Mouse (Mus musculus): ENCODE results near the gene Armc8. TPM values are rescaled to one million over a fixed set of nuclear protein-coding genes. Genes with fewer than 3 reads are reported as not detected.
A peak's percentile ranks its signal among the peaks of the same experiment; 100 is the strongest.

The Armc8 gene
- polyA plus RNA-seq, 1 experiment: 11.9 TPM

DNA sequence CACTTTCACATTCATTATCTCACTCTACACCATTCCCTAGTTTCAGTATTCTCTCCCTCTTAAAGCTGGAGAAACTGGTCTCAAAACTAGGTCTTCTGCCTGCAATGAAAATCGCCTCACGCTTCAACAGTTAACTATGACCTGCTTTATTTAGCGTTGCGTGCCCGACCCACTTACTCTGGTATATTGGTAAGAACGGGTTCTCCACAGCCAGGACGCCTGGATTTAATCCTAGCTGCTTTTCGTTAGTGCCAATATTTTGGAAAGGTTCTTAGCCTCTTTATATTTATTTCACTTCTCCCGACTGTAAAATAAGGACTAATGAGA, 335 bp upstream of the Armc8 start:
- H3K4me1 ChIP-seq (ENCODE audit: control insufficient read depth, insufficient read depth, low read length): no peaks in the 10 kb centered on the region
- under 1% methylated on average over 9 of the region's 9 CpGs for WGBS
- peak overlapping the region; percentile 35; the same call in 1 of the 2 replicates for H3K27ac ChIP-seq (ENCODE audit: control insufficient read depth, insufficient read depth, low read depth, low read length, poor library complexity)
- peak overlapping the region; percentile 80 for H3K4me3 ChIP-seq (replicated peaks; ENCODE audit: control insufficient read depth, low read depth, low read length)
- TF ChIP-seq POLR2A (IDR thresholded peaks at IDR 0.05; ENCODE audit: borderline replicate concordance, control insufficient read depth, low read depth, low read length): no peak
- no peak for TF ChIP-seq CTCF (IDR thresholded peaks at IDR 0.05; ENCODE audit: control insufficient read depth, insufficient read depth, low read length)

DNA sequence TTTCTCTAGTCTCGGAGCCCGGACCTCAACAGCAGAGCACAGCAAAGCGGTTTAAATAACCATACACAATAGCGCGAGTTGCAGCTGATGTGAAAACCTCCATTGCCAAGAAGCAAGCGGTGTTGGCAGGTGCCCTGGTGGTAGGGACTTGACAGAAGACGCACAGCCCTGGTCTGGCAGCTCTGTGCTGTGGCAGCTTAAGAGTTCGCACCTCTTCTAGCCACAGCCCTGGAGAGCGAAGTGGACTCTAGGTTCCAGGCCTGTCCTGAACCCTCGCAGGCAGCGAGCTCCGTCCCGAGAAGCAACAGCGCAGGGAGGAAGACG, 714 bp downstream of the Armc8 start:
- peak overlapping the region; percentile 99 for H3K27ac ChIP-seq (ENCODE audit: control insufficient read depth, insufficient read depth, low read depth, low read length, poor library complexity)
- TF ChIP-seq CTCF (IDR thresholded peaks at IDR 0.05; ENCODE audit: control insufficient read depth, insufficient read depth, low read length) (no peak), POLR2A (IDR thresholded peaks at IDR 0.05; ENCODE audit: borderline replicate concordance, control insufficient read depth, low read depth, low read length) (no peak)

DNA sequence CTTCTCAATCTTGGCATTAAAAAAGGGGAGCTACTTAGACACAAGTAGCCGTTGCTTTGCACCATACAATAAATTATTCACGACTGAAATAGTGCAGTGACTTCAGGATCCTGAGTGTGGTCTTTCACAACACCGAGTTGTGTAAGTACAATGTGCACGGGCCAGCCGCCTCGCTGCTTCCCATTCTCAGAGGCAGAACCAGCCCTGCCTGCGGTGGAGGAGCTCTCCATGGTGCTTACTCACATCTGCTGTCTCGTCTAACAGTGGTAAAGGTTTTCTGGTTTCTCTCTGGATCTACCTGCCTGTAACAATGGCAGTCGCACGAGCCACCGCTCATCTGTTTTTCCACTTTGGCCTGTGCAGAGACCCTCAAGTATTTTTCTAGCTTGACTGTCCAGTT, 5.0 kb downstream of the Armc8 start:
- H3K4me1 ChIP-seq (ENCODE audit: control insufficient read depth, insufficient read depth, low read length): peaks cover 1% of the 10 kb centered on the region
- WGBS: 5% methylated on average over 11 of the region's 11 CpGs
- TF ChIP-seq POLR2A (IDR thresholded peaks at IDR 0.05; ENCODE audit: borderline replicate concordance, control insufficient read depth, low read depth, low read length): no peak
- TF ChIP-seq CTCF (IDR thresholded peaks at IDR 0.05; ENCODE audit: control insufficient read depth, insufficient read depth, low read length): no peak
- H3K27ac ChIP-seq (ENCODE audit: control insufficient read depth, insufficient read depth, low read depth, low read length, poor library complexity): no peak overlapping the region
- no peak overlapping the region for H3K4me3 ChIP-seq (replicated peaks; ENCODE audit: control insufficient read depth, low read depth, low read length)

More for the DNA sequence above, 714 bp downstream of the Armc8 start:
- H3K4me3 ChIP-seq (replicated peaks; ENCODE audit: control insufficient read depth, low read depth, low read length): peak overlapping the region; percentile 80
- no peaks in the 10 kb centered on the region for H3K4me1 ChIP-seq (ENCODE audit: control insufficient read depth, insufficient read depth, low read length)
- WGBS: under 1% methylated on average over 15 of the region's 15 CpGs

DNA sequence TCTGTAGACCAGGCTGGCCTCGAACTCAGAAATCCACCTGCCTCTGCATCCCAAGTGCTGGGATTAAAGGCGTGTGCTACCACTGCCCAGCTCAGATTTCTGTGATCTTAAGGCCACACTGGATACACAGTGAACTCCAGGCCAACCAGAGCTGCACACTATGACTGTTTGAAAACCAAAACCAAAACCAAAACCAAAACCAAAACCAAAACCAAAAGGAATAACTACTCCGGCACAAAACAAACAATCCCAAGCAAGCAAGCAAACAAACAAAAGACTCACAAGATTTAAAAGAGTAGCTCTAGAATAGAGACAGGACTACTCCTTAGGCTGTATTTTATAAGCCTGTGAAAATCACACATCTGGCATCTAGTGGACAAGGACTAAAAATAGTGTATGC, 8.3 kb downstream of the Armc8 start:
- Histone ChIP-seq H3K4me3 (replicated peaks; ENCODE audit: control insufficient read depth, low read depth, low read length) (no peak overlapping the region), H3K4me1 (ENCODE audit: control insufficient read depth, insufficient read depth, low read length) (peaks cover 1% of the 10 kb centered on the region), H3K27ac (ENCODE audit: control insufficient read depth, insufficient read depth, low read depth, low read length, poor library complexity) (no peak overlapping the region)
- 75% methylated on average over 3 of the region's 3 CpGs for WGBS
- TF ChIP-seq POLR2A (IDR thresholded peaks at IDR 0.05; ENCODE audit: borderline replicate concordance, control insufficient read depth, low read depth, low read length) (no peak), CTCF (IDR thresholded peaks at IDR 0.05; ENCODE audit: control insufficient read depth, insufficient read depth, low read length) (no peak)

DNA sequence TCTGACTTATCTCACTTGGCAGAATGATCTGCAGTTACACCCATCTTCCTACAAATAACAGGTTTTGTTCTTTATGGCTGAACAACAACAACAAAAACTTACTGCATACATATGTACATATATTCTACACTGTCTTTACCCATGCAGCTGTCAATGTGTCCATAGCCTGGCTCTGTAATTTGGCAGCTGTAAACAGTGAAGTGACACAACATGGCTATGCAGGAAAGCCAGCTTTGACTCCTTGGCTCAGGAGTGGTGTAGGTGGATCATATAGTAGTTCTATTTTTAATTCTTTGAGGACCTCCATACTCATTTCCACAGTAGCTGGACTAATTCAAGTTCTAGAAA, 9.2 kb downstream of the Armc8 start:
- TF ChIP-seq POLR2A (IDR thresholded peaks at IDR 0.05; ENCODE audit: borderline replicate concordance, control insufficient read depth, low read depth, low read length) (no peak), CTCF (IDR thresholded peaks at IDR 0.05; ENCODE audit: control insufficient read depth, insufficient read depth, low read length) (no peak)
- no peak overlapping the region for H3K4me3 ChIP-seq (replicated peaks; ENCODE audit: control insufficient read depth, low read depth, low read length)
- no peak overlapping the region for H3K27ac ChIP-seq (ENCODE audit: control insufficient read depth, insufficient read depth, low read depth, low read length, poor library complexity)
- peaks cover 1% of the 10 kb centered on the region for H3K4me1 ChIP-seq (ENCODE audit: control insufficient read depth, insufficient read depth, low read length)

DNA sequence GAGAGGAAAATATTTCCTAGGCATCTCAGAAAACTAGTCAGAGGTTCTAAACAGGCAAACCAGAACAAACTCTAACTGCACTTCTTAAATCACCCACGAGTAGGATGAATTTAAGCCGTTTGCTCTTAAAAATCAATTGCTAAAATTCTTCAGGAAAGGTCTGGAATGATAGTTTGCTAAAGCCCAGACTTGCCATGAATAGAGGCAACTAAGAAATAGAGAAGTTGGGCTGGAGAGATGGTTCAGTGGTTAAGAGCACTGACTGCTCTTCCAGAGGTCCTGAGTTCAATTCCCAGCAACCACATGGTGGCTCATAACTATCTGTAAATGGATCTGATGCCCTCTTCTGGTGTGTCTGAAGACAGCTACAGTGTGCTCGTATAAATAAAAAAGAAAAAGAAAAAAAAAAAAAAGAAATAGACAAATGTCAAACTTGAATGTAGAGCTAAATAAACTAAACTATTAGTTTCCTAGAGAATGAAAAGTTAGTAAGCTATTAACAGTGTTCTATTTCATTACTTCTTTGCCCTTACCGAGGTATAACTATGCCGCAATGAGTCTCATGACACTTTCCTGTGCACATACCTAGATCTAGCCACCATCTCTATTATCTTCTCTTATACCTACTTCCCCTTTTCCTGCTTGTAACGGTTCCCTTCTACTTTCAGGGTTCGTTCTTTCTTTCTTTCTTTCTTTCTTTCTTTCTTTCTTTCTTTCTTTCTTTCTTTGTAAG, 9.7 kb downstream of the Armc8 start:
- no peak overlapping the region for H3K4me3 ChIP-seq (replicated peaks; ENCODE audit: control insufficient read depth, low read depth, low read length)
- no peak for TF ChIP-seq POLR2A (IDR thresholded peaks at IDR 0.05; ENCODE audit: borderline replicate concordance, control insufficient read depth, low read depth, low read length)
- no peak for TF ChIP-seq CTCF (IDR thresholded peaks at IDR 0.05; ENCODE audit: control insufficient read depth, insufficient read depth, low read length)
- H3K27ac ChIP-seq (ENCODE audit: control insufficient read depth, insufficient read depth, low read depth, low read length, poor library complexity): no peak overlapping the region
- peaks cover 1% of the 10 kb centered on the region for H3K4me1 ChIP-seq (ENCODE audit: control insufficient read depth, insufficient read depth, low read length)
- 25% methylated on average over 7 of the region's 7 CpGs for WGBS

DNA sequence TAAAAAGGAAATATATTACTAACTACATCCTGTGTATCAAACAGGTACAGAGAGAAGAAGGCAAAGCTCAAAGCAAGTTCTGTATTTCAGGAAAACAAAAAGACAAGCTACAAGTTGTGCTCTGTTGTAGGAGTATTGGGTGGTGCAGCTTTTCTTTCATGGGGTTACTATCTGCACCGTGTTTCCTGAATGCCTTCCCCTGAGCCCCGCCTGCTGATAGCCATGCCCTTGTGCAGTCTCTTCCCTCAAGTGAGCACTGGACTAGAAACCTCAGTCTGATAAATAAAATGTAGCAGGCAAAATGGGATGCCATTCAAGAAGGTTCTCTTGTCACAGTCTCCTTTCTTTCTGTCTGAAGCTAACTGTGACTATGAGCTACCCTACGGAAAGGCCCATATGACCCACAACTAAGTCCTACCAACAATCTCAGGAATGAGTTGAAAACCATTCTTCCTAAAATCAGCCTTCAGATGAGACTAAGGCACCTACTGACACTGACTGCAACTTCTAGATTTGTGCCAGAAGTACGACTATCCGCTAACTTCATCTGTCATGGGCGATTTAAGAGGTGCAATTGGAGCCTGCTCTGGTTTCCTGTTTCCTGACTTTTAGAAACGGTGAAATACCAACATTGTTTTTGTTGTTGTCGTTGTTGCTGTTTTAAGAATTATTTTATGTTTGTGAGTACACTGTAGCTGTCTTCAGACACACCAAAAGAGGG, 11.0 kb downstream of the Armc8 start:
- 21% methylated on average over 8 of the region's 8 CpGs for WGBS
- Histone ChIP-seq H3K4me3 (replicated peaks; ENCODE audit: control insufficient read depth, low read depth, low read length) (no peak overlapping the region), H3K27ac (ENCODE audit: control insufficient read depth, insufficient read depth, low read depth, low read length, poor library complexity) (no peak overlapping the region), H3K4me1 (ENCODE audit: control insufficient read depth, insufficient read depth, low read length) (peaks cover 1% of the 10 kb centered on the region)
- no peak for TF ChIP-seq CTCF (IDR thresholded peaks at IDR 0.05; ENCODE audit: control insufficient read depth, insufficient read depth, low read length)
- no peak for TF ChIP-seq POLR2A (IDR thresholded peaks at IDR 0.05; ENCODE audit: borderline replicate concordance, control insufficient read depth, low read depth, low read length)

DNA sequence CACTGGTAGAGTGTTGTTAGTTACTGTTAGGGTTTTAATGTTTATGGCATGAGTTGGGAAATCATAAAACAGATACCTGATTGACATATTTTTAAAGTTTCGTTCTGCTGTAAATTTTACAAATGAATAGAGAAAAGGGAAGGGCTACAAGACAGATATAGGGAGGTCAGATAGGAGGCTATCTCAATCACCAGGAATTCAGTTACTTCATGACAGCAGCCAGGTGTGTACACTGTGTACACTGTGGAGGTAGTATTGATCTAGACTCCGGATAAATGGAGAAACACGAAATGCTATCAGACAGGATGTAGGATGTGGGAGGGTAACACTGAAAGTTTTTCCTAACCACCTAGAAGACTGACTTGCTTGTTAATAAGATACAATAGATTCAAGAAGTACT, 13.4 kb downstream of the Armc8 start:
- 66% methylated on average over 3 of the region's 3 CpGs for WGBS
- Histone ChIP-seq H3K27ac (ENCODE audit: control insufficient read depth, insufficient read depth, low read depth, low read length, poor library complexity) (no peak overlapping the region), H3K4me3 (replicated peaks; ENCODE audit: control insufficient read depth, low read depth, low read length) (no peak overlapping the region), H3K4me1 (ENCODE audit: control insufficient read depth, insufficient read depth, low read length) (peaks cover 1% of the 10 kb centered on the region)
- no peak for TF ChIP-seq POLR2A (IDR thresholded peaks at IDR 0.05; ENCODE audit: borderline replicate concordance, control insufficient read depth, low read depth, low read length)
- TF ChIP-seq CTCF (IDR thresholded peaks at IDR 0.05; ENCODE audit: control insufficient read depth, insufficient read depth, low read length): no peak

Measured in bone marrow, adult 2 months (tissue).